Mouse (Mus musculus): Measurements from ENCODE around the gene Vps35l.

Gene Vps35l

GRCm38 (mm10) chr7:118879466-118880029 is 139.5 kb downstream of the Vps35l start:
- peak; percentile 14 for DNase-seq (ENCODE audit: low read depth, low spot score)

GRCm38 (mm10) chr7:118883957-118884356 is 143.9 kb downstream of the Vps35l start:
- no peak for DNase-seq (ENCODE audit: low read depth, low spot score)

- DNase-seq (ENCODE audit: low read depth, low spot score) = no peak
Measured at GRCm38 (mm10) chr7:118884969-118885368, 144.9 kb downstream of the Vps35l start.

- DNase-seq (ENCODE audit: low read depth, low spot score) = peak; percentile 35
Measured at GRCm38 (mm10) chr7:118887303-118888055, 147.5 kb downstream of the Vps35l start.

GRCm38 (mm10) chr7:118889046-118889680 is 149.1 kb downstream of the Vps35l start:
- DNase-seq (ENCODE audit: low read depth, low spot score) = no peak
